Mouse (Mus musculus): ENCODE results near the gene Inafm2. TPM values are rescaled to one million over a fixed set of nuclear protein-coding genes. Genes with fewer than 3 reads are reported as not detected.

Gene Inafm2
- polyA plus RNA-seq, 1 experiment from 2014 or later, result 16.5 TPM

DNA sequence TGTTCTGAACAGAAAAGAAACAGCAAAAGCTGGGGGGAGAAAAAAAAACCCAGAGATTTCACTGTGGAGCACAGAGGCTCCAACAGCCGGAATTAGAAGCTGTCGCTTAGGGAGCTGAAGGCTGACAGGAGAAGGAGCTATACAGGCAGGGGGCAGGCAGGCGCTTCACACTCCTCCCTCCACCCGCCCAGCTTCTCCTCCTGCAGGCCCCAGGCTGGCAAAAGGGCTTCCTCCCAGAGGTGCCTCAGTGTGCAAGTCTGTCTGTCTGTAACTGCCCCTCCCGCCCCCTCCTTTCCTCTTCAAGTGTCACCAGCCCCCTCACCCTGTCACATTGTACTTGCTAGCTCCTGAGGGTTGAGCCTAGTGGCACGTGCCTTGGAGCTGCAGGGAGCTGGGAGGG is 39.1 kb upstream of the Inafm2 start:
- Histone ChIP-seq H3K4me1 (peaks cover 32% of the 10 kb centered on the region), H3K36me3 (no peaks in the 10 kb centered on the region)

DNA sequence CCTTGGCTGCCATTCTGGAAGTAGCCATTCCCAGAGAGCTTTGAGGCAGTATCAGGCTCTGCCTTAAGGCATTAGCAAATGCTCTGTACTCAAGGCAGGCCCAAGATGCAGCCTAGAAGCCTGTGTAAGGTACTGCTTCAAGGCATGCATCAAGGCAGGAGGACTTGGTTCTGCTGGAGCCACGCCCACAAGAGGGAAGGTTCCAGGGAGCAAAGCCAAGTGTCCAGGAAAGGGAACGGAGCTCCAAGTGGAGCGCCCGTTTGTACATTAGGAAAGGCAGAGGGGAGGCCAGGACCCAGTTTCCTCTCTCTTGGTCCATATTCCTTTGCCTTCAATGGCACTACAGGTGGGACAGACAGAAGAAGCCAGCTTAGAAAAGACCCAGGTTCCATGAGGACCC is 37.1 kb upstream of the Inafm2 start:
- WGBS, result 83% methylated on average over 4 of the region's 4 CpGs
- Histone ChIP-seq H3K9ac (no peak overlapping the region), H3K4me1 (peaks cover 24% of the 10 kb centered on the region), H3K4me2 (replicated peaks) (no peak overlapping the region), H3K27ac (no peak overlapping the region), H3K9me3 (no peaks in the 10 kb centered on the region), H3K36me3 (no peaks in the 10 kb centered on the region), H3K27me3 (peaks cover 100% of the 10 kb centered on the region), H3K4me3 (no peak overlapping the region)
- no peak for ATAC-seq (ENCODE audit: insufficient number of reproducible peaks, insufficient read depth, low FRiP score, low TSS enrichment)

More for the DNA sequence above, 39.1 kb upstream of the Inafm2 start:
- Histone ChIP-seq H3K27me3 (peaks cover 100% of the 10 kb centered on the region), H3K4me2 (replicated peaks) (no peak overlapping the region), H3K9me3 (no peaks in the 10 kb centered on the region), H3K4me3 (no peak overlapping the region), H3K9ac (no peak overlapping the region), H3K27ac (no peak overlapping the region)
- WGBS, result 8% methylated on average over 6 of the region's 6 CpGs
- no peak for ATAC-seq (ENCODE audit: insufficient number of reproducible peaks, insufficient read depth, low FRiP score, low TSS enrichment)

DNA sequence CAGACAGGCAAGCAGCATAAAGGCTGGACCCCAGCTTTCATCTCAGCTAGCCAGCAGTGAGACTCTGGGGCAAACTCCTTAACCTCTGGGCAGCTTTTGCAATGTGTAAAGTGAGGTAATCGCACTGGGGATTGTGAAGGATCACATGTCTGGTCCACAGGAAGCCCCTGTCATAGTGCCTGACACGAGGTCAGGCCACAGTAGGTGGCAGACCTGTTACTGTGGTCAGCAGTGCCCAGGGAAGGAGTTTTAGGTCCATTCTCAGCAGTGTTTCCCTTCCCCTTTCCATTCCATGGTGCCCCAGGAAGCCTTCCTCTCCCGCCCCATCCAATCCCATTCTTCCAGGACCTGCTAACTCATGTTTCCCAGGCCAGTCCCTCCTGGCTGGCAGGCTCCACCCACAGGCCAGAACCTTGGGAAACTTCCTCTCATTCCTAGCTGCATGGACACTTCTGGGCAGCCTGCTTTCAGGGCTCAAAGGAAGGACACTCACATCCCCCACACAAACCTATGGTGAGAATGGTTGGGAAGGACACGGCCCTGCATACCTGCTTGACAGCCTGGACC is 35.8 kb upstream of the Inafm2 start:
- peaks cover 16% of the 10 kb centered on the region for H3K4me1 ChIP-seq
- no peaks in the 10 kb centered on the region for H3K36me3 ChIP-seq
- H3K27me3 ChIP-seq, result peaks cover 89% of the 10 kb centered on the region
- H3K9me3 ChIP-seq, result no peaks in the 10 kb centered on the region
- no peak overlapping the region for H3K9ac ChIP-seq
- no peak for ATAC-seq (ENCODE audit: insufficient number of reproducible peaks, insufficient read depth, low FRiP score, low TSS enrichment)
- WGBS, result 19% methylated on average over 4 of the region's 4 CpGs
- no peak overlapping the region for H3K4me2 ChIP-seq (replicated peaks)
- no peak overlapping the region for H3K27ac ChIP-seq
- no peak overlapping the region for H3K4me3 ChIP-seq

DNA sequence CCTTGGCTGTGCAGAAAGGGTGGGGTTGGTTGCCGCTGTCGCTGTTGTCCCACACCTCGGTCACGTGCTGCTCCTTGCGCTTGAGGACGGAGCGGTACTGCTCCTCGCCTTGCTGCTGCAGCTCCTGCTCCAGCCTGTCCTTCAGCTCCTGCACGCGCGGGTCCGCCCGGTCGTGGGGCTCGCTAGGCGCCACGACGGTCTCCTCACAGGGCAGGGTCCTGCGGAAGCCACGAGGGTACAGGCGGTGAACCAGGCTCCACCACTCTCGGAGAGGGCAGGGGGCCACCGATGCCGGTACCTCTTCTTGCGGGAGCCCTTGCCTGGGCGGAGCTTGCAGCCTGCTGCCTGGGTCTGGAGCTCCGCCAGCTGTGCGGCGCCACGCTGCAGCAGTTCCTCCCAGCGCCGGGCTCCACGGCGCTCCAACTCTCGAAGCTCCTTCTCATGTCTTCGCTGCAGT is 34.5 kb upstream of the Inafm2 start:
- H3K4me1 ChIP-seq, result peaks cover 16% of the 10 kb centered on the region
- WGBS, result under 1% methylated on average over 36 of the region's 36 CpGs
- ATAC-seq (ENCODE audit: insufficient number of reproducible peaks, insufficient read depth, low FRiP score, low TSS enrichment), result peak; percentile 24; the same call in 1 of the 2 replicates

DNA sequence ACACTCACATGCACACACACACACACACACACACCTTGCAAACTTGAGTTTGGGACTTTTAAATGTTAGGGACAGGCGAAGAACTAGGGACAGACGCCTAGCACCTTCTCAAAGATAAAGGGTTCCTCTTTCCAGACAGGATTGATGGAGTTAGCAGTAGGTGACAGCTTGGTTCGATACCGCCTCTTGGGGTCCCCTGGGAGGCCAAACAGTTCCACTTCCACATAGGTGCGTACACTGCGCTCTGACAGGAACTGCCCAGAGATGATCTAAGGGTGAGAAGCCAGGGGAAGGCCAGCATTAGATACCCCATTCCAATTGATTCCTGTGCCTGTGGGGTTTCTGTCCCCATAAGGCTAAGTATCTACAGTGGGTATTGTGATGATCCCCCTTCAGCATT is 31.9 kb upstream of the Inafm2 start:
- Histone ChIP-seq H3K36me3 (no peaks in the 10 kb centered on the region), H3K4me1 (peaks cover 13% of the 10 kb centered on the region), H3K4me3 (no peak overlapping the region), H3K4me2 (replicated peaks) (no peak overlapping the region), H3K27me3 (peaks cover 51% of the 10 kb centered on the region), H3K9me3 (no peaks in the 10 kb centered on the region), H3K27ac (no peak overlapping the region), H3K9ac (no peak overlapping the region)
- 86% methylated on average over 6 of the region's 6 CpGs for WGBS
- no peak for ATAC-seq (ENCODE audit: insufficient number of reproducible peaks, insufficient read depth, low FRiP score, low TSS enrichment)

More for the DNA sequence above, 34.5 kb upstream of the Inafm2 start:
- no peaks in the 10 kb centered on the region for H3K9me3 ChIP-seq
- peak overlapping the region; percentile 37 for H3K4me3 ChIP-seq
- H3K9ac ChIP-seq, result peak overlapping the region; percentile 39
- H3K27me3 ChIP-seq, result peaks cover 76% of the 10 kb centered on the region
- no peaks in the 10 kb centered on the region for H3K36me3 ChIP-seq
- H3K4me2 ChIP-seq (replicated peaks), result peak overlapping the region; percentile 77
- no peak overlapping the region for H3K27ac ChIP-seq

DNA sequence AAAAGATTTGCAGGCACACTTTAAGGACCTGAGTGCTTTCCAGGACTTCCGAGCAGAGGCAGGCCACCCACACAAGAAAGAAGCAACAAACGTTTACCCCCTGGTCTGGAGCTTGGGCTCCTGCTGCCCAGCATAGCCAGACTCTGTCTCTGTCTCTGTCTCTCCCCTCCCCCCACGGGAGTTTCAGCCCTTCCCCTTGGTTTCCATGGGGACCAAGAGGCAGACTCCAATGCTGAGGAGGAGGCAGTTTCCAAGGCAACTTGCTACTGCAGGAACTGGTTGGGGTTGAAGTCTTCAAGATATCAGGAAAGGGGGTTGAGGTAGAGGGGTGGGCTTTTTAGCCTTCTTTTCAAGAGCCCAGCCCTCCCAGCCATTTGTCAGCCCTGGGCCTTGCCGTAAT is 31.3 kb upstream of the Inafm2 start:
- ATAC-seq (ENCODE audit: insufficient number of reproducible peaks, insufficient read depth, low FRiP score, low TSS enrichment), result no peak
- H3K4me1 ChIP-seq, result peaks cover 13% of the 10 kb centered on the region
- no peak overlapping the region for H3K4me2 ChIP-seq (replicated peaks)
- H3K9me3 ChIP-seq, result no peaks in the 10 kb centered on the region
- WGBS, result 52% methylated on average over 4 of the region's 4 CpGs
- no peak overlapping the region for H3K27ac ChIP-seq
- H3K36me3 ChIP-seq, result no peaks in the 10 kb centered on the region
- H3K27me3 ChIP-seq, result peaks cover 49% of the 10 kb centered on the region
- H3K9ac ChIP-seq, result no peak overlapping the region
- H3K4me3 ChIP-seq, result no peak overlapping the region

DNA sequence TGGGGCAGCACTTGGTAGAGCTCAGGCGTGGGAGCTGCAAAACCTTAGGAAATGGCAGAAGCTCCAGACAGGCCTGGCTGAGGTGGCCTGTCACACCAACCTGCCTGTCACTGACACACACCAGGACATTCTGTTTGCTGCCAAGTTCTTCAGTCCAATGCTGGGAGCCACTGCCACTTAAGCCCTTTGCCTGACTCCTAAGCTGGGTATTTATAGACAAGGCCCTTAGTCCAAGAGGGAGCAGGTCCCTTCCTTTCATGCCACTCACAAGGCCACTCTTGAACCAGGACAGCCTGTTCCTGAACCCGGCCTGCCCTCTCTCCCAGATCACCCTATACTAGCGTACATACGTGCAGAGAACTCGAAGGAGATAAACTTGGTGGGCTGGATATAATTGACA is 28.9 kb upstream of the Inafm2 start:
- Histone ChIP-seq H3K9me3 (no peaks in the 10 kb centered on the region), H3K9ac (no peak overlapping the region), H3K4me1 (peaks cover under 1% of the 10 kb centered on the region), H3K27ac (no peak overlapping the region), H3K4me2 (replicated peaks) (no peak overlapping the region), H3K4me3 (no peak overlapping the region), H3K27me3 (peaks cover 27% of the 10 kb centered on the region), H3K36me3 (no peaks in the 10 kb centered on the region)
- ATAC-seq (ENCODE audit: insufficient number of reproducible peaks, insufficient read depth, low FRiP score, low TSS enrichment), result no peak
- WGBS, result 86% methylated on average over 5 of the region's 5 CpGs

DNA sequence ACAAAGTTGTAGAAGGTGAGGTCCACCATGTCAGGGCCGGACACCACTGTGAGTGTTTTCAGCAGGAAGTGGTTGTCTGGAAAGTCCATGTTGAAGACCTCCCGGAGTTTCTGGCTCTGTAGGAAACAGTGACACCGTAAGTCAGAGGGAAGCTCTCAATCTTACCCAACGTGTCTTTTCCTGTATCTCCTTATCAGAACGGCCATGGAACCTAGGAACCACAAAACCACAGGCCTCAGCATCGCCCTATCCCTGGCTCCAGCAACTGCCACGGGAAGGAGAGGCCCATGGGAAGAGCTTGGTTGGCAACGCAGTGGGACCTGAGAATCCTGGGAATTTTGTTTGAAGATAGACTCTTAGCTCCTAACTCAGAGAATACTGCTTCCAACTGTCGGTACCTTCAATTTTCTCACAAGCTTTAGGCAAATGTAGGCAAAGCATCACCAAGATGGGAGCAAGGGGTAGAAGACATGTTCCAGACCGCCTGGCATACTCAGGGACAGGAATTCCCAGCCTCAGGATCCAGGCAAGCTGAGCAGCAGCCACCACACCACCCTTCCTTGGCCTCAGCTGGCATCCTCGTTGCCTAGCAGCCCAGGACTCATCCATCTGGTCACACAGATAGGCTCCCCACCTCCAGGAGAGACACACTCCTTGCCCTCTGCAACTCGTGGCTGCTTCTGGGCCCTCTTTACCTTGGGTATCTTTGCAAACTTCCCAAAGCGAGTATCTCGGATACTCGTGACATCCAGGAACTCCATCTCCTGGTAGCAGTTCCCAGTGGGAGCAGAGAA is 21.7 kb upstream of the Inafm2 start:
- no peaks in the 10 kb centered on the region for H3K9me3 ChIP-seq
- H3K9ac ChIP-seq, result no peak overlapping the region
- no peak overlapping the region for H3K27ac ChIP-seq
- ATAC-seq (ENCODE audit: insufficient number of reproducible peaks, insufficient read depth, low FRiP score, low TSS enrichment), result no peak
- 84% methylated on average over 15 of the region's 15 CpGs for WGBS
- no peak overlapping the region for H3K4me3 ChIP-seq
- peaks cover 29% of the 10 kb centered on the region for H3K27me3 ChIP-seq
- peaks cover 10% of the 10 kb centered on the region for H3K4me1 ChIP-seq
- H3K36me3 ChIP-seq, result no peaks in the 10 kb centered on the region
- no peak overlapping the region for H3K4me2 ChIP-seq (replicated peaks)

DNA sequence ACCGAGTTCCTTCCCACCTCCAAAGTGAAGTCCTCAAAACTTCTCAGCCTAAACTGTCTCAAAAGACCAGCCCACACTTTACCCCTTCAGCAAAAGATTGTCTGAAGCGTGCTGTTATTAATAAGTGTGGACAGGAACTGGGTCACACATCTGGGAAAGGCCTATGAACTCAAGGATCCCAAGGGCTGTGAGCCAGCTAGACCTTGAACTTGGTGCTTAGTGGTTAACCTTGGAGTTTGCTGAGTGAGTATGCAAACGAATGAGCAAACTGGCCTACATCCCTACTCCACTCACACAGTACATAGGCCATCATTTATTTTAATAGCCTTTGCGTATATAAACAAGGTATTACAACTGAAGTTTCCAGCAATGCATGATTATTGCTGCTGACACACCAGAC is 20.0 kb upstream of the Inafm2 start:
- Histone ChIP-seq H3K36me3 (no peaks in the 10 kb centered on the region), H3K4me2 (replicated peaks) (no peak overlapping the region), H3K9me3 (no peaks in the 10 kb centered on the region), H3K9ac (no peak overlapping the region), H3K27me3 (peaks cover 30% of the 10 kb centered on the region), H3K4me1 (peaks cover 16% of the 10 kb centered on the region), H3K4me3 (no peak overlapping the region), H3K27ac (no peak overlapping the region)
- no peak for ATAC-seq (ENCODE audit: insufficient number of reproducible peaks, insufficient read depth, low FRiP score, low TSS enrichment)
- 82% methylated on average over 4 of the region's 4 CpGs for WGBS

DNA sequence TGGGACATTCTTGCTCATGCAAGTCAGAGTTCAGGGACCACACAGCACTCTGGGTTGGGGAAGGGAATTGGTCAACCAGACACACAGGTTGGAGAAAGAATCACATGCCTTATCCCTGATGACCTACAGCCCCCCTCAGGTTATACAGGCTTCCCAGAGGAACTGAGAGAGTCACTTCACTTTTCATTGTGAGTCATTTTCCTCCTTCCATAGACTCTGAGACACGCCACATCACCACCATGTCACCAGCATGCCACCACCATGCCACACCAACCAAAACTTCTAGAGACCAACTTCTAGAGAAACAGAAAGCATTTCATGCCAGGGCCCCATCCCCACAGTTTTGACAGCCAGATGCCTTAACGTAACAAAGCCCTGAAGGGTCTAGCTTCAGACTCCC is 18.7 kb upstream of the Inafm2 start:
- H3K4me1 ChIP-seq, result peaks cover 17% of the 10 kb centered on the region
- H3K4me2 ChIP-seq (replicated peaks), result no peak overlapping the region
- H3K4me3 ChIP-seq, result no peak overlapping the region
- no peak for ATAC-seq (ENCODE audit: insufficient number of reproducible peaks, insufficient read depth, low FRiP score, low TSS enrichment)
- H3K36me3 ChIP-seq, result no peaks in the 10 kb centered on the region
- 85% methylated on average over 2 of the region's 2 CpGs for WGBS
- H3K9ac ChIP-seq, result no peak overlapping the region
- H3K27ac ChIP-seq, result no peak overlapping the region
- peaks cover 38% of the 10 kb centered on the region for H3K27me3 ChIP-seq
- H3K9me3 ChIP-seq, result no peaks in the 10 kb centered on the region

DNA sequence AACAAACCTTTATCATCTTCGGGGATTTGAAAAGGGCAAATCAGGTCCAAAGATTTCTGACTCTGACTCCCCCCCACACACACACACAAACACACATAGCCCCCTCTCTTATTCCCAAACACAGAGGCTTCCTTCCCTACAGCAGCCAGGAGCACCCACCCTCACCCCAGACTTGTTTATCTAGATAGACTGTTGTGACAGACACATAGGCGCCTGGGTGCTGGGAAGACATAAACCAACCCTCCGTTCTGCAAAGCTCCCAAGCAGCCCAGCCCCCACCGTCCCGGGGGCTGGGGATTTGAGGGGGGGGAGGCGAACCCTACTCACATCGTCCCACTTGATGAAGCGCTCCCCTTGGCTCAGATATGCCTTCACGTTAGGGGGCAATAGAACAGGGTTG is 17.6 kb upstream of the Inafm2 start:
- Histone ChIP-seq H3K4me1 (peaks cover 17% of the 10 kb centered on the region), H3K36me3 (no peaks in the 10 kb centered on the region), H3K9me3 (no peaks in the 10 kb centered on the region), H3K9ac (no peak overlapping the region), H3K4me2 (replicated peaks) (no peak overlapping the region), H3K4me3 (no peak overlapping the region), H3K27me3 (peaks cover 39% of the 10 kb centered on the region), H3K27ac (no peak overlapping the region)
- ATAC-seq (ENCODE audit: insufficient number of reproducible peaks, insufficient read depth, low FRiP score, low TSS enrichment), result no peak
- WGBS, result 20% methylated on average over 9 of the region's 9 CpGs

DNA sequence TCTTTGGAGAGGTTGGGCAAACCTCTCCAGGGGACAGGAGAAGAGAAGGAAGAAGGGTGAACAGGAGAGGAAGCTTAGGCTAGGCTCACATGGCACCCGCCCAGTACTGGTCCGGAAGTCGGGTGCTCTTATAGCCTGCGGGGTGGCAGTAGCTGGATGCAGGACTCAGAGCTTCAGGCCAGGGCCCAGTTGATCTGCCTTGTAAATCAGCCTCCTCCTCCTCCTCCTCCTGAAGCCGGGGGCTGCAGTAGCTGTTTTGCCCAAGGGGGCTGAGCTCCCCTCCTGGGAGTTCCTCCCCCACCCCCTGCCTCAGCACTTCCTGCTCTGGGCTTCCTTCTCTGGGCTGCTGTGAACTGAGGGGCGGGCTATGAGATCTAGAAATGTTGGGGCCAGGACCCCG is 17.2 kb upstream of the Inafm2 start, which contains the start of gene Plcb2:
TSS of gene Plcb2 (minus strand) at position 102 of the 400 bp plus-strand sequence.
- Histone ChIP-seq H3K4me2 (replicated peaks) (no peak within 1 kb of the TSS), H3K36me3 (no peaks in the 10 kb centered on the region), H3K4me1 (peaks cover 17% of the 10 kb centered on the region), H3K27ac (no peak within 1 kb of the TSS), H3K4me3 (no peak within 1 kb of the TSS), H3K9me3 (no peaks in the 10 kb centered on the region), H3K27me3 (peaks cover 40% of the 10 kb centered on the region), H3K9ac (no peak within 1 kb of the TSS)
- no peak; the same call in 1 of the 2 replicates for ATAC-seq (ENCODE audit: insufficient number of reproducible peaks, insufficient read depth, low FRiP score, low TSS enrichment)
- 9% methylated on average over 7 of the region's 7 CpGs for WGBS
